Mouse (Mus musculus): ENCODE measurements around the gene Piwil1.

DNA sequence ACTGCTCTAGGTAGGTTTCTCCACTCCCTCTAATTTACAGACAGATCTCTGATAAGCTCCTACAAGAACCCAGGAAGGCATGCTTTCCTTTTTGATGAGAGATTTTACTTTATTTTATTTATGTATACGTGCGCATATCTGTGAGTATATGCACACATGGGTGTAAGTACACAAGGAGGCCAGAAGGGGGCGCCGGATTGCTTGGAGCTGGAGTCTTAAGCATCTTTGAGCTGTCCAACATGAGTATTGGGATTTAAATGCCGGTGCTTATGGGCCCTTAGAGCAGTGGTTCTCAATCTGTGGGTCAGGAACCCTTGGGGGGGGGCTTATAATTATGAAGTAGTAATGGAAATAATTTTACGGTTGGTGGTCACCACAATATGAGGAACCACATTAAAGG lies 39.4 kb upstream of the Piwil1 start:
- TF ChIP-seq CTCF (IDR thresholded peaks at IDR 0.05; ENCODE audit: low read depth): no peak
- TF ChIP-seq EP300 (IDR thresholded peaks at IDR 0.05; ENCODE audit: low read depth): no peak

Data from liver, postnatal 0 days (tissue).